Mouse (Mus musculus) thymus, postnatal 0 days (tissue): ENCODE data around the gene Ctnnd2. TPM values are rescaled to one million over a fixed set of nuclear protein-coding genes. Genes with fewer than 3 reads are reported as not detected.

Source experiments
- DNase-seq: peaks from one replicate; pipeline ENCODE4 v3.0.0-alpha.2; 2015; ENCODE audit warnings: low spot score
- polyA plus RNA-seq: library from polyadenylated mRNA; unstranded; fragments of >200 nt; fragmentation: Nextera tagmentation; extraction: Ambion mirVana; gene quantifications from 2 replicates; pipeline ENCODE4 v1.2.1, GENCODE M21; 2015

Gene Ctnnd2
- polyA plus RNA-seq, 1 experiment from 2014 or later: 2.2 TPM

- no peak for DNase-seq
These were observed 334.1 kb downstream of the Ctnnd2 start for GRCm38 (mm10) chr15:30506476-30506875.

GRCm38 (mm10) chr15:30512467-30512866 is 340.1 kb downstream of the Ctnnd2 start:
- no peak for DNase-seq

- no peak for DNase-seq
These were observed 340.7 kb downstream of the Ctnnd2 start for GRCm38 (mm10) chr15:30513122-30513521.

GRCm38 (mm10) chr15:30515425-30515824 is 343.0 kb downstream of the Ctnnd2 start:
- no peak for DNase-seq

GRCm38 (mm10) chr15:30541459-30541858 is 369.1 kb downstream of the Ctnnd2 start:
- no peak for DNase-seq

GRCm38 (mm10) chr15:30548263-30548662 is 375.9 kb downstream of the Ctnnd2 start:
- DNase-seq: no peak

- no peak for DNase-seq
These were observed 378.6 kb downstream of the Ctnnd2 start for GRCm38 (mm10) chr15:30550956-30551355.

- DNase-seq: no peak
These were observed 381.6 kb downstream of the Ctnnd2 start for GRCm38 (mm10) chr15:30553910-30554406.

GRCm38 (mm10) chr15:30555787-30556186 is 383.4 kb downstream of the Ctnnd2 start:
- no peak for DNase-seq

GRCm38 (mm10) chr15:30562375-30562774 is 390.0 kb downstream of the Ctnnd2 start:
- DNase-seq: no peak

GRCm38 (mm10) chr15:30564594-30564993 is 392.2 kb downstream of the Ctnnd2 start:
- DNase-seq: no peak

GRCm38 (mm10) chr15:30570254-30570800 is 397.9 kb downstream of the Ctnnd2 start:
- no peak for DNase-seq

GRCm38 (mm10) chr15:30587446-30587845 is 415.1 kb downstream of the Ctnnd2 start:
- DNase-seq: no peak

GRCm38 (mm10) chr15:30590865-30591264 is 418.5 kb downstream of the Ctnnd2 start:
- DNase-seq: no peak

GRCm38 (mm10) chr15:30595507-30595906 is 423.1 kb downstream of the Ctnnd2 start:
- no peak for DNase-seq

- DNase-seq: peak; percentile 49
These were observed 438.2 kb downstream of the Ctnnd2 start for GRCm38 (mm10) chr15:30610613-30611012.

- DNase-seq: no peak
These were observed 443.1 kb downstream of the Ctnnd2 start for GRCm38 (mm10) chr15:30615451-30615850.

- no peak for DNase-seq
These were observed 444.5 kb downstream of the Ctnnd2 start for GRCm38 (mm10) chr15:30616861-30617260.

GRCm38 (mm10) chr15:30617932-30618331 is 445.5 kb downstream of the Ctnnd2 start:
- DNase-seq: no peak

- no peak for DNase-seq
These were observed 456.1 kb downstream of the Ctnnd2 start for GRCm38 (mm10) chr15:30628524-30628923.

- DNase-seq: no peak
These were observed 459.8 kb downstream of the Ctnnd2 start for GRCm38 (mm10) chr15:30632113-30632735.

GRCm38 (mm10) chr15:30633917-30634316 is 461.5 kb downstream of the Ctnnd2 start:
- no peak for DNase-seq

- DNase-seq: no peak
These were observed 462.1 kb downstream of the Ctnnd2 start for GRCm38 (mm10) chr15:30634522-30634921.
